Mouse (Mus musculus) v-Abl transformed pro-B cells (cell line): ENCODE data around the gene Vav3.

ENCODE experiments used
- in situ Hi-C, 2 experiments: fragments of 400-800 bp; cut with MboI; formaldehyde crosslinking; loops; one replicate each; pipeline ENCODE4 v1.15.1; 2025; ENCODE audit not compliant: unreplicated experiment in 2 of 2

The Vav3 gene

DNA sequence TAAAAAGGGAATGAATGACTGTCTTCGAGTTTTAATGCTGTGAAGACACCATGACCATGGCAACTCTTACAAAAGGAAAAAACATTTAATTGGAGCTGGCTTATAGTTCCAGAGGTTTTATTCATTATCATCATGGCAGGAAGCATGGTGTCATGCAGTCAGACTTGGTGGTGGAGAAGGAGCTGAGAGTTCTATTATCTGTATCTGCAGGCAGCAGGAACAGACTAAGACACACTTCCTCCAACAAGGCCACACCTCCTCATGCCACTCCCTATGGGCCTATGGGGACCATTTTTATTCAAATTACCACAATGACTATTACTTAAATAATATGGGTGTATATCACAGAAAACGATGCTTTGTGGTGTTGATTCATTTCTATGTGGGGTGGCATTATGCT lies 307.8 kb downstream of the Vav3 start:
- in situ Hi-C loops = no loop called here

DNA sequence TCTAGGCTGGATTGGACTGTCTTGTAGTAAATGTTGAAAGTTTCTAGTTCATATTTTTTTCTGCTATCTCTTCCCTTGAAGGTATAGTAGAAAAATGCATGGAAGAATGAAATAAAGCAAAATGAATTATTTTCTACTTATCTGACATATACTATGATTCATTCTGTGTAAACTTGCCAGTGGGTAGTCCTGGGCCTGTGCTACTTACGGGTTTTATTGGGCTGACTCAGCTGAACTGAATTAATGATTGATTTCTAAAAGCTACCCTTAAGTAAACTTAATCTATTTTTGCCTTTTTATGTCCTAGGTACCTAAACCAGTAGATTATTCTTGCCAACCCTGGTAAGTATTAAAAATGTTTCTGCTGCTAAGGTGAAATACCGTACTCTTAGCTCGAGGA lies 311.0 kb downstream of the Vav3 start:
- in situ Hi-C loops = no loop called here

DNA sequence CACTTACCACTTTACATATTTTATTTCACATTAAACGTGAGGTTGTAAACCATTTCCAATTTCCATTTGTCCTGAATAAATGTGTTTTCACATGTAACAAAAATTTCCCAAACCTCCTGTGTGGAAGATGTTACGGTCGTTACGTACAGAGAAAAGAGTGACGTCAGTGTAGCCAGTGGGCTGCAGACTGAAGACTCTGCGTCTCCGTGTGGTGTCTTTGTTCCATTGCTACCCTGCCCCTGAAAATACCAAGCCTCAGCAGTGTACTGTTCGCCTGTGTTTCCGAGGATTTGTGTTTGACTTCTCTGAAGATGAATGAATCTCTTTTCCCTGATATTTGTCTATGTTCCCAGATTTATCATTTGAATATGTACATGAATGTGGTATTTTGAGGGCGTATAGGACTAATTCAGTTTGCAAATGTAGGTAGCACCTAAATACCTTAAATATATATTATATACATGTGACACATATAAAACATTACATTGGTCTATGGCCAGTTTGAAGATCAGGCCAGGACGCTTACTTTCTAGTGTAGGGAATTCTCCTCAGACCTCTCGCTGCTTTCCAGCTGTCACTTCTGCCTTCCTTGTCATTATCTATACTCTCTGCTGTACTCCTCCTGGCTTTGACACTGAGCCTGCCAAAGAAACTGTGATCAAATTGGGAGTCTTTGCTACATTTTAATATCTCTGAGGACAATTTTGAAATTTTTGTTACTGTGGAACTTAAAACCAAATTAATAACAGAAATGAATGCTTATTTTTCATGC lies 312.6 kb downstream of the Vav3 start:
- in situ Hi-C loops = no loop called here

DNA sequence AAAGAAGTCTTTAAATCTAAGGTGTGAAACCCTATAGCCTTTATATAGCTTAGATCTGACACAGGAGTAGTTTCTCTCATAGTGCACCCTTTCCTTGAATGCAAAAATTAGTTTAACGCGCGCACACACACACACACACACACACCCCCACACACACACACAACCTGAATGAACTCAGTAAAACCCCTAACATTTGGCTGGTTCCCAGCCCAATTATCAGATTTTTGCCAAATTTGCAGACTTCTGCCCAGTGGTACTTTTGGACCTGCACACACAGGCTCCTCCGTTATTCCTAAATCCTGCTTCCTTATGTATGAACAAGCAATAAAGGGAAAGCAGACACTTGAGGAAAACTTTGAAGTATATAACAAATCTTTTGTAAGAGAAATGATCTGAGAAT lies 313.9 kb downstream of the Vav3 start:
- in situ Hi-C loops = no loop called here

DNA sequence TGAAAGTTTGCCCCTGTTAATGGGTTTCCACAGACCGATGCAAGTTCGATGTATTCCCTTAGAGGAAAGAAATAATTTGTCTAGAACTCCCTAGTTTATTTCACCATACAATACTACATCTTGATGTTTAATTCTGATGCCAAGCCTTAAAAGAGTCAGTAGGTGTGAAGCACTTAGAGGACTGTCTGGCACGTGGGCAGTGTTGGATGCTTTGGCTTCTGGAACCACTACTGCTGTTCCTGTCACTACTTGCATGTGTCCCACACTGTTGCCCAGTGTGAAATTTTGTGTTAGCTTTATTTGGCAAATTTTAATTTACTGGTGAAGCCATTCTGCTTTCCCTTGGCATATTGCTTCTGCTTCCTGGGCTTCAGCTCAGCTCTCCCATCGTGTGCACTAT lies 331.3 kb downstream of the Vav3 start:
- in situ Hi-C loops = no loop called here

DNA sequence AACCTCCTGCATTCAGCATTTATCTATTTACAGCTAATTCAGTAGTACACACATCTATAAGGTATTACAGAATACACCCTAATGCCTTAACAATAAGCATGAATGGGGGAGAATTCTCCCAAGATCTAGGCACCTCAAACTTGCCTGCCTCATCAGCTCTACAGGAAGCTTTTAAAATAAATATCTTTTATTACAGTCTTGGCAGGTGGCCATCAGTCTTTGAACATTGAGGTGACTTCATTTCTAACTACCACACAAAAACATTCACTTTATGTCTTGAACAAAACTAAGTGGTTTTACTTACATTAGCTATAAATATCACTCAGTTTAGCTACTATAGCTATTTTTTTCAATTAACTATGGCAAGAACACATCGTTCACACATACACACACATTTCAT lies 332.5 kb downstream of the Vav3 start:
- in situ Hi-C loops = no loop called here

DNA sequence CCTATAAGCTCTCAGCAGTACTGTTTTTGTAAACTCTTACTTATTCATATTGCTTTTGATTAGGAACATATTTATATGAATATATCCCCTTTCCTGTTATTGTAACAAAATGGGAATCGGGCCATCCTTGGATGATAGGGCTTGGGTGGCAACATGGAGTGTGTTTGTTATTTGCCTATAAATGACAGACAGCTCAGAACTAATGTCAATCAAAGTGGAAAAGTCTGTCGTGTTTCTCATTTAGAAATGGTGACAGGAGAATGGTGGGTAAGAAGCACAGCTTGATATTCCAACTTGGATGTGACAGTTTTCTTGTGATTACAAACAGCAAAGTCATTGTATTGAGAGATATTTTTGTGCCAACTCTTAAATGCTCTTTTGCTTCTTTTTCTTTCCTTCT lies 339.8 kb downstream of the Vav3 start:
- in situ Hi-C loops = no loop called here

DNA sequence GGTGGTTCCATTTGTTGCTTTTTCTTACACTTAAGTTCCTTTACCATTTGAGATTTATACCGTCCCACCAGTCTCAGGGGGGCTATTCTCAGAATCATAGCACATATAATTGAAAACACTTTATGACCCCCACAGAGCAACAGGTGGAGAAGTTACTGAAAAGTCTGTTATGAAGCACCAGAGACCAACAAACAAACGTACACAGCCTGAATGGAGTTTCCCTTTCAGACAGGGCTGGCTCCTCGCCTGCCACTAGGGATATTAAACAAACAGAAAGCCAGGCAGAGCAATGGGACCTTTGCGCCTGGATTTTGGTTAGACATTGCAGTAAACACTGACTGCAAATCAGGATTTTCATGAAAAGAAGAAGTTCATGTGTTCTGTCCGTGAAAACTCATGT lies 341.4 kb downstream of the Vav3 start:
- in situ Hi-C loops = no loop called here

DNA sequence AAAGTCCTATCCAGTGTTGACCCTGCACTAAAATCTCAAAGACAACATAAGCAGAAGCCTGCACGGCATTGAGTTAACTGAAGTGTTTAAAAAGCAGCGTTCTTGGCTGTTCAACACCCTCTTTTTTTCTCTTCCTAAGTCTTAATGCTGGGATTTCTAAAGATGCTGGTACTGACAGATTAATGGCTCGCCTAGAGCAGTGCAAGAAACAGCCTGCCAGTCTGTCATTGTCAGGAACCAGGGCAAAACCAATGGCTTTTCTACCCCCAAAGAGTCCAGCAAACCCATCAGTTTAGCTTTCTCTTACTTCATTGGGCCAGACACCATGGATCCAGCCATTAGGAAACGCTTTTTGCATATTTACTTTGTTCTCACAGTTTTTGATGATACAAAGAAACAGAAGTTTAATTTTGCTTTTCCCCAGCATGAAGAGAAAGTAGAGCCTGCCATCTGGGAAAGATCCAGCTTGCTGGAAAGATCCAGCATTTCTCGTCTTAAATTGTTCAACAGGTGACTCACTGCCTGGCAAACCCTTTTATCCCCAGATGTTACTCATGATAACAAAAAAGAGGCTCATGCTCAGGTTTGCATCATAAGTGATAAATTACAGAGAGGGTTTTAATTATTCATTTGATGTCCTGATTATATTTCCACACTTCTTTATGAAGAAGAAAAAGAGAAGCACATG lies 343.3 kb downstream of the Vav3 start:
- in situ Hi-C loops = no loop called here

DNA sequence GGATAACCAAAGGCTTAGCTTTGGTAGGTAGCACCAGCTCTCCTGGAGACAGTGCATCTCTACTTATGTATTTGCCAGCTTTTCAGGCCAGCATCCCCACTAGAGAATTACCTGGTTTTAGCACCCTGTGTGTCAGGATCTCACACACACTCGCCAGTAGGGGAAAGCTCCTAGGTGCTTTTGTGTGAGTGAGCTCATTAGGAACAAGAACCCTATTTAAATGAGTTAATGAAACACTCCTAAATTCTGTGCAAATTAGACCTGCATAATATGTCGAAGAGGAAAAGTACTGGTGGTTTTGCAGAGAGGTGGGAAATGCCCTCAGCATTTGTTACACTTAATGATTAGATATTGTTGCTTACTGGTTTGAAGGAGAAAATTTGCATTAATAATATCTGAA lies 350.1 kb downstream of the Vav3 start:
- in situ Hi-C loops = no loop called here

DNA sequence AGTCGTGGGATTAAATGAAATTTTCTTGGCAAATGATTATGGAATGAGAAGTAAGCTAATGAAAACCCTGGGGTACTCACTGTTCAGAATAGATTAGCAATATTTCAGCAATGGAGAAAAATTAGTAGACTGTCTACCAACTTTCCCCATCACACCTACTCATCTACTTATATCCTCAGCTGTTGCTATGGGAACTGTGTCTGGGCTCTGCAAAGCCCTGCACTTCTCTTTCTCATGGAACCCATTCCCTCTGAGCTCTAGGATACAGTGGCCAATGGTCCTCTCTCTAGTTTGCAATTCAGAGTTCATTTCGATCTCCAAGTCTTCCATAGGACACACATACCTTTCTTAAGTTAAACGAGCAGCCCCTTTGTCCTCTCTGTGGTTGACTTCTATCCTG lies 352.2 kb downstream of the Vav3 start:
- in situ Hi-C loops = no loop called here

DNA sequence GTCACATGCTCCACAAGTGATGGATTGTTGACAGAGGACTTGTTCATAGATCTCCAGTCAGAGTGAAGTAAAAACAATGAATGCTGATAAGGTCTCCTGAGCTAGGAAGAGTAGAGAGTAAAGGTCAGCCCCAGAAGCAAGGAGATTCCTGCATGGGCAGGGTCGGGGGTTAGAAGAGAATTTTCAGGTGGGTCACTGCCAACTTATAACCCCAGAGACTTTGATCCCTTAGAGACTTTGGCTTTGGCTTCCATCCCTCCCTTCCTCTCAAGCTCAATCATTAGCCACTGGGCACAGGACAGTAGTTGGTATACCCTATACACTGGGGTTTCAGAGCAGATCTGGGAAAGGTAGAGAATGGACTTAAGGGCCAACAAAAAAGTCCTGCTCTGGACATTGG lies 360.8 kb downstream of the Vav3 start:
- in situ Hi-C loops = no loop called here

DNA sequence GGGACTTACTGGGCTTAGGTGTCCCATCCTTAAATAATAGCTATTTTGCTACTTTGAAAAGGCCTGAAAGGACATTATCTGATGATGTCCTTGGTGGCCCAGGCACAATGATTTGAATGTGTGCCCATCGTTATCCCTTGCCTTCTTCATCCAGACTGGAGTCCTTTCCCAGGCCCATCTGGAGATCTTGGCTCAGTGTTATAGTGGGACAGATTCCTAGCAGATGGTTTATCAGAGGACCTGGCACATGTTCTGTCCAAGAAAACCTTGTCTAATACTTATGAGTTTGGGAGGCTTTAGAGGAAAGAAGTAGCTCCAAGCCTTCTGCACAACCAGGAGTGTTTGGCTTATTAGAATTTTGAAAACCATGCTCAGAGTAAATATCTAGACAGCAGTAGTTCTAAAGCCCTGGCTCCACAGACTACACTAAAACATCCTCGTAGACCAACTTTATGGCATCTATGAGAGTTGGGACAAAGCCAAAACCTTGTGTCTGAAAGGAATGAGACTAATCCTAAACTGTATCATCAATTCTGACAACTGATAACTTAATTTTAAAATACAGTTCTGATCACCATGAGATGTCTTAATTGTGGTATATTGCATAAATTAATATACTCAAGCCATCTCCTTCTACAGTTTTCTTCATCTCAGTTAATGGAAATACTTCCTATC lies 367.5 kb downstream of the Vav3 start:
- in situ Hi-C loops = no loop called here

DNA sequence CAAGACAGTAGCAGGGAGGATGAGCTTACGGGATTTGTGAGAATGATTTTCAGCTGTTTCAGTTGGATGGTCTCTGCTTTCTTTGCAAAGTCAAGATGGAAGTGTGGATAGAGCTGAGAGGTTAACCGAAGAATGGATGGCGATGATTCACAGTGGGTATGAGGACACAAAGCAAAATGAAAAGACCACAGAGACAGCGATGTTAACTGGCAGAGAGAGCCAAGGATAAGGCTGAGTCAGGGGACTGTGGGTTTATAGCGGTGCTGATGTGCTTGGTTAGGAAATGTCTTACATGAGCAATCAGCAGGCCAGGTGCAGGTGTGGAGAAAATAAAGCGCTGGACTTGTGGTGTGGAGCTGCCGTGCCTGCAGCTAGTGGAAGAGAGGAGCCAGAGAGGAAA lies 371.3 kb downstream of the Vav3 start:
- in situ Hi-C loops = no loop called here

DNA sequence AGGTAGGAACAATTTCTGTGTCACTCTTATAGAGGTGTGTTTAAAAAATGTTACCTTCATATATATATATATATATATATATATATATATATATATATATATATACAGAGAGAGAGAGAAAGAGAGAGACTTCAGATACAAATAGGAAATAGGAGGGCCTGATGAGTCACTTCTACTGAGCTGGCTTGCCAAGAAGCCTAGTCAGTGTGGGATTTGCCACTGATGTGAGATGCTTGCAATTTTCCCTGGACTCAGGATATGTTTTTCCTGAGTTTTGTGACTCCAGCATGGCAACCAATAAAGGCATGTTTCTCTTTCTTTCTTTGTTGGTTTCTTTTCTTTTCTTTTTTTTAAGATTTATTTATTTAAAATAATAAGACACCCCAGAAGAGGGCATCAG lies 374.0 kb downstream of the Vav3 start:
- in situ Hi-C loops = no loop called here

DNA sequence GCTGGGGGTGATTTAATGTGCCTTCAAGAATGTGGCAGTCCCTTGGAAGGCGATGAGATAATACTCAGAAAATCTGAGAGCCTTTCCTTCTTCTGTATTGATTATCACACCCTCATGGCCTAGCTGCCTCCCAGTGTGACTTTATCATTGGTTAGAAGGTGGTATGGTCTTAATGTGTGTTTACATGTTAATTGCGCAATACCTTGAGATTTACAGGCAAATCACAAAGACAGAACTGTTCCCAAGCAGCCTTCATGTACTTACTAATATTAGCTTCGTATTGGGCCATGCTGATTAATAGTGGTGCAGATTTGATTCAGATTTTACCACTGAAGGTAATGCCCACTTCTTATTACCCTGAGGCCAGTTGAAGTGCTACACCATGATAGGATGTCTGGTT lies 381.3 kb downstream of the Vav3 start:
- in situ Hi-C loops = no loop called here

DNA sequence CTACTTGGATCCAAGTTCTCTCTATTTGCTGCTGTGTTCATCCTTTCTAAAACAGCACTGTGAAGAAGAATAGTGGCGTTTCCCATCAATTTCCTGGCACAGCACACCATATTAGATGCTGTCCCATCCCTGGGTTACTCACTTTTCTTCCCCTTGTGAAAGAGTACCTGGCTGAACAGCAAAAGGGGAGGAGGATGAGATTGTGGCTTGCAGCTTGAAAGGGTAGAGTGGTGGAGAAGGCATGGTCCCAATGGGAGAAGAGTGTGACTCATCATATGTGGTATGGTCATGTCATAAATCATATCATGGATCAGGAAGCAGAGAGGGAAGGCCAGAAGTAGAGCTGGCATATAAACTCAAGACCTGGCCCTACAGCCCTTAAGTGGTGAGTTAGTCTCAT lies 386.3 kb downstream of the Vav3 start:
- in situ Hi-C loops = no loop called here

DNA sequence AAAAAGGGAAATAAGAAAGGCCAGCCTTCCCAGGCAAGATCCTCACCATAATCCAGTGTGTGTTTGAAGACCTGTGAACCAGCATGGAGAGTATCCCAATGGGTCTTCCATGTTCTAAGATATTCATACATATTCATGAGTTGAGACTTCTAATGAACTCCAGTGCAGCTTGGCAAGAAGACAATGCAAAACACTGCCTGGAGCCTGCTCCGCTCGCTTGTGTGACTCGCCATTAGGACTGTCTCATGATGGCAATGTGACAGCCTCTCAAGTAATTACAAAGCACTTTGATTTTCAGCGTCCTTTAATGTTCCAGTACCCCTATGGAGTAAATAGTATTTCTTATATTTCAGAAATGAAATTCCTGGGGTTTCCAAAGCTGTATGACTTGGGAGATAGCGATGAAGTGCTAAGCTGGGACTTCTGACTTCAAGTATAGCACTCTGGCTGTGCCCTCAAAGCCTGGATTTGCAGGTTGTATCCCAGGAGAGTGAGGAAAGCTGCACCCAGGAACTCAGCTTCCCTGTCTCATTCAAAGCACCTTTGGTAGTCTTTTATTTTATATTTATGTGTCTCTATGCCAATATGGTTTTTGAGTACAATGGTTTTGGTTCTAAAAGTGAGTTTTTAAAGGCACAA lies 391.3 kb downstream of the Vav3 start:
- in situ Hi-C loops = no loop called here

DNA sequence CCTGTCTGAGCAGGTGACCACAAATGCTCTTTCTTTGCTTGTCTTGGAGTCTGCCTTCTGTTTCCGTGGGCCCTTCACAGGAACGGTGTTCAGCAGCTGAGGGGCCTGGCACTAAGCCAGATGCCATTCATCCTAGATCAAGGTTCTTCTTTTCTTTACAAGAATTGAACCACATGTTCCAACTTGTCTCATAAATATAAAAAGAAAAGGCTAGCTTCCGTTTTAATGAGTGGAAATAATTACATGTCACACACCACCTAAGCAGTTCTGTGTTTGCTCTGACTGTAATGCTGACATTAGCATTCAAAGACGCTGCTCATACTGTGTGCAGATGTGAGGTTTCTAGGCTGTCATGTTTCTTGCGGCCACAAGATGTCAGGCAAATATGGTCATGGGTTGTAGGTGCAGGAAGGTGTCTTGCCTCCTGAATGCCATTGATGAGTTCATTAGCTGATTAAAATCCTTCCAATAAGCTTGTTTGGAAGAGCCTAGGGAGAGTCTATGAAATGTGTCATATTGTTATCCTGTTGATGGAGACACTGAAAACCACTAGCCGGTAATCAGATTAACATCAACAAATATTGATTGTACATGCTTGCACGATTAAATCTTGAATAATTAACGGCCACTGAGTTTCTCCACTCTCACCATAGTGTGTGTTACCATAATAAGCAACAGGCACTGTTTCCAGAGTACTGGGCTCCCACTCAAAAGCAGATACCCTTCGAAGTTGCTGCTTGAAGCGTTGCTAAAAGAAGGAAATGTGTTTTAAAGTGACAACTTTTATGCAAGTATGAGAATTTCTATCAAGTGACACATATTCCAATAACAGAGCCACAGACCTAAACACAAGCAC lies 392.1 kb downstream of the Vav3 start:
- in situ Hi-C loops = no loop called here
